Mouse (Mus musculus) left cerebral cortex, adult 11 months (tissue): ENCODE measurements around the gene Thsd7b.
"Not testable (repeated sequence)": the region's sequence is repeated elsewhere in the genome, so short reads cannot be mapped to it uniquely, and the experiment has no call there.

Source experiments
- DNase-seq: peaks from one replicate; pipeline ENCODE4 v3.0.0; 2022; ENCODE audit warnings: low spot score

The Thsd7b gene

DNA sequence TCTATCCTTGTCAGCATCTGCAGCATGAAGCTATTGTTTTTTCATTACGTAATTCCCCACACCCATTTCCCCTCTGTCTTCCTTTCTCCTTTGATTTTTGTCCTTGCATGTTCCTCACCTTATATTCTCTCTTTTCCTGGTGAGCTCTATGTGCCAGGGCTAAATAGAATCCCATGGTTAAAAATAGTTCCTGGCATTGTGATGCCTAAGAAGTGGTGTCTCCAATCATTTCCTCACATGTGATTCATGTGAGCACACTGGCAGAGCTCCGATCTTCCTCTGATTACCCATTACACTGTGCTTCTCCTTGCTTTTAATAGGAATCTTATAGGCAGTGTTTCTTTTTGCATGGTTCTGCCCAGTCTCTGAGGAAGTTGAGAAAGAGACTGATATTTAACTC lies 826.1 kb downstream of the Thsd7b start:
- no peak for DNase-seq

- DNase-seq = no peak
Measured at GRCm38 (mm10) chr1:130112580-130113314, 839.6 kb downstream of the Thsd7b start.

- DNase-seq = no peak
Measured at GRCm38 (mm10) chr1:130113549-130113948, 840.4 kb downstream of the Thsd7b start.

- no peak for DNase-seq
Measured at GRCm38 (mm10) chr1:130130901-130131300, 857.8 kb downstream of the Thsd7b start.

GRCm38 (mm10) chr1:130166187-130166586 lies 893.1 kb downstream of the Thsd7b start:
- DNase-seq = no peak

- no peak for DNase-seq
Measured at GRCm38 (mm10) chr1:130167260-130167659, 894.2 kb downstream of the Thsd7b start.

DNA sequence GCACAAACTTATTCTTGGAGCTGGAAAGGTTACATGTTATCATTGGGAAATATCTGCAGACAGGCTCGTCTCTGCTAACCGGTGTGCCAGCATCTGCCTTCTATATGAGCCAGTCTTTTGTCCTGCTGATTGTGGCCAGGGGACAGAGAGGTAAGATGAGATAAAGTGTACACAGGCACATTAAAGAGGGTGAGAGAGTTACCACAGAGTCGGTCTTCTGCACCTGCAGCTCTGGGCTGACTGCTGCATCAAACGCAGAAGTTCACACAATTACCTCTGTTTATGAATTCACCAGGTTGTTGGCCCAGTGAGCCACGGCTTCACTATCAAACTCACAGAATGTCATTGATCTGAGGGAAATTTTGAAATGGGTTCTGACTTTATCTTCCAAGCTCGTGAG lies 896.8 kb downstream of the Thsd7b start:
- no peak for DNase-seq

DNA sequence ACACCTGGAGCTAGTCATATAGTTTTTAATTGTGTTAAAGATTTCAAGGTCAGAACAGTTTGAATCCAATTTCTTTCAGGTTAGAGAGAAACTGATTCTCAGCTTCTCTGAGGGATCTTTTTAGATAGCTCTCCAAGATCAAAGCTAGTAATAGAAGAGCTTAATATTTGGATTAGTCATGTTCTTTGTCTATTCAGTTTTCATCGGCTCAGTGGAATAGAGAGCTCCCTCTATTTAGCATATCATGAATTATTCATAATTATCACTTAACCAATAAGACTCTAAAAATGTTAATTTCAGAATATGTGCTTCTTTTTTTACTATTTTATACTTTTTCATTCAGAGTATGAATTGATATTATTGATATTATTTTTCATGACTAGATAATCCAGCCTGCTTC lies 897.2 kb downstream of the Thsd7b start:
- no peak for DNase-seq

DNA sequence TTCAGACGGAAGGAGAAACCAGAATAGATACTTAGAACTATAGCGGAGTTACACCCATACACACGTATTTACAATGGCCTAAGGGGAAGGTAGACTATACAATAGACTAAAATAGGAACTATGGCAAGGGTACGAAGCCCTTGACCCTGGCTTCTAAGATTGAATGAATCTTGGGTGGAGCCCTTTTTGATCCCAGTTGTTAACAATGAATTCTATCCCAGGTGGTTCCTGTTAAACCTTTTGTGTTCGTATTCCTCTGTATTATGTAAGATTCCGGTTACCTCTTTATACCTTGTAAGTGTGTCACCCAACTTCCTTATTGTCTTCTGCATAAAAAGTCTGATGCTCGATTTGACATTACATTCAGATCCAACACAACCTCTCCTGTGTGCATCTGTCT lies 913.7 kb downstream of the Thsd7b start:
- DNase-seq = not testable (repeated sequence)

GRCm38 (mm10) chr1:130192190-130193028 lies 919.3 kb downstream of the Thsd7b start:
- peak; percentile 12 for DNase-seq

GRCm38 (mm10) chr1:130217404-130217803 lies 944.3 kb downstream of the Thsd7b start:
- no peak for DNase-seq

- no peak for DNase-seq
Measured at GRCm38 (mm10) chr1:130222904-130223303, 949.8 kb downstream of the Thsd7b start.

DNA sequence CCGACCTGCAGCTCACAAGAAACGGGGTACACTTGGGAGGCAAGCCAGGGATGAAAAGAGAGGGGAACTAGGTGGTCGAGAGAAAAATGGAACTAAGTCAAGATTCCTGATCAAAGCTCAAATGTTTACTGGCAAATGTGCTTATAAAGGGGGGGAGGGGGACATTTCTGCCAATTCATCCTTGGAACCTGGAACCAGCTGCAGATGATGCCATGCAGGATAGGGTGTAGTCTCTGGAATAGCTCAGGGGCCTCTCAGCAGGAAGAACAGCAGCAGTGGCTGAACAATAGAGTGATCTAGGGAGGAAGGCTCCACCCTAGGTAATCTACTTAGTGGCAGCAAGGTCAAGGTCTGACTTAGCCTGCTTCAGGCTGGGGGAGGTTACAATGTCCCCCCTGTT lies 972.5 kb downstream of the Thsd7b start:
- DNase-seq = no peak

- DNase-seq = not testable (repeated sequence)
Measured at GRCm38 (mm10) chr1:130246264-130246663, 973.2 kb downstream of the Thsd7b start.

- not testable (repeated sequence) for DNase-seq
Measured at GRCm38 (mm10) chr1:130246930-130247329, 973.8 kb downstream of the Thsd7b start.

DNA sequence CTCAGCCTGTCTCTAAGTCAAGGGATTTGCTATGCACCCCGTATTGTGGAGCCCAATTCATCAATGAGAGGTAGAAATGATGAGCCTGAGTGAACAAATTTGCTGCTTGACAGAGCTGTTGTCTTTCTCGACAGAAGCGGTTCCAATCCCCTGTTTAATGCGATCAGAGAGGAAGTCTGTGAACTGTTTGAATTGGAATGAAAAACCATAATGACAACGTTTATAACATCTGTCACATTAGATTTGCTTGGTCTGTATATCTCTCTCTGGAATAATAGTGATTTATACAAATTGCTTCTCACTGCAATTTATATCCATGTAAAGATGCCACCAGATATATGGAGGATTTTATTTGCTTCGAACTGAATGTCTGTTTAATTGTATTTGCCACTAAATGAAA lies 988.9 kb downstream of the Thsd7b start:
- no peak for DNase-seq
